Mouse (Mus musculus): ENCODE measurements around the gene Atoh8.

Gene Atoh8

DNA sequence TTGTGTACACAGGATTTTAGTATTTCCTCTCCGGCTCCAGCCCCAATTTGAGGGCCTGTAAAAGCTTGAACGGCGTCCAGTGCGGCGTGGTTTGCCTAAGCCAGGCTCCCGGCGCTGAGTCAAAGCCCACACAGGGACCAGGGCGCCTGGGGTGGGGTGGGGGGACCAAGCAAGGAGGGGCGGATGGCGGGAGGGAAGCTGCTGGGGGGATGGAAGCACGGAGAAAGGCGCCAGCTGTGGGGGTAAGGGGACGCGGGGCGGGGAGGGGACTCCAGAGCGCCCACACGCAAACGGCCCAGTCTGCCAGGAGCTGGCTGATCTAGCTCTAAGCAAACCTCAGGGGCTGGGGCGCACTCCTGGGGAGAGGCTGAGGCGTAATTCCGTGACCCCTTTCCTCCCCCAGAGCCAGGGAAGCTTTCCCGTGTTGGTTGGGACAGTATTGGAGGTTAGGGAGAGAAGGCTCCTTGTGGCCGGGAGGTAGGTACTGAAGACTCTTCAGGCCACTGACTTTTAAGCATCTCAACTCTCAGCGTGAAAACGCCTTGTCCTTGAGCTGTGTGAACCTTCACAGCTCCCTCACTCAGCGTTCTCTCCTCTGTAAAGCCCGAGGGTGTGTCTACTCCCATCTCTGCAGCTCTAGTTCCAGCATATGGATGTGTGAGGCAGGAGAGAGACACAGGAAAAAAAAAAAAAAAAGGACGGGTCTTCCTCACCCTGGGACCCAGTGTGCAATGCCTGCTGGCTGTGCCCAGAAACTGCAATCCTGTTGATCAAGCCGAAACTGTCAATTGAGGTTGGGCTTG lies 46.1 kb downstream of the Atoh8 start:
- no peak for DNase-seq

DNA sequence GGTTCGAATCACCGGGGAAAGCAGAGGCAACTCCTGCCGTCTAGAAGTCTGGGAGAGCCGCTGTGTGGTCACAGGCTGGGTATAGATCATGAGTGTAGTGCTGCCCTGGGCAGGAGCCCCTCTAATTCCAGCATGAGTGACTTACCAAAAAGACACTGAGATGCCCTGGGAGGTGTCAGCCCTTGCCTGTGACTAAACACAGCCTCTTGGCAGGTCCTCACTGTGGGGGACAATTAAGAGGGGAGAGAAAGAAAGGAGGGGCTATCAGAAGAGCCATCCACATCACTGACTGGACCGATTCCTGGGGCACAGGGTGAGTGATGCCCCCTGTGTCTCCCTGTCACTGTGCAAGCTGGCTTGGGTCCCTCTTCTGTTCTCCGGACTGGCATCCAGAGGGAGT lies 48.6 kb downstream of the Atoh8 start:
- no peak for DNase-seq

DNA sequence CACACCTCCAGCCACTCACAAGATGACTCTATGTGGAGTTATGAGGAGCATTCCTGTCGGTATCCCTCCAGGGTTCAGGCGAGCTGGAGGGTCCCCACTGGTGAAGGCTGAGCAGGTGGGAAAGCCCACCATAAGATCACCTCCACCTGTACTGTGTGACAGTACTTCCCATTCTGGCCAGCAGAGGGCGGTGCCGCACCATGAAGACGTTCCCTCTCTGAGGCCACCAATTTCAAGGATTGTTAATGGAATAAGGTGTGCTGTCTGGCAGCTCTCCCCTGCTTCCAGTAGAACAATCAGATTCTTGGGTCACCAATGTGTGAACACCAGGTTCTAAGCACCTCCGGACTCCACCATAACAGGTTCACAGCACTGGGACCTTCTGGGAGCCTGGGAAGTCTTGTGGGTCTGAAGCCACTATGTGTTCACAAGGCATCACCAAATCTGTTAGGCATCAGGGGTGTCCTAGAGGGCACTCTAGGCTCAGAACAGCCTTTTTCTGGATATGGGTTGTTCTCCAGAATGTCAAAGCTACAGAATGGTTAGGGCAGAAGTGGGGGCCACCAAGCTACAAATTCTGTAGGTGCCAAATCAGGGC lies 49.4 kb downstream of the Atoh8 start:
- DNase-seq, result peak; percentile 67 to 76

DNA sequence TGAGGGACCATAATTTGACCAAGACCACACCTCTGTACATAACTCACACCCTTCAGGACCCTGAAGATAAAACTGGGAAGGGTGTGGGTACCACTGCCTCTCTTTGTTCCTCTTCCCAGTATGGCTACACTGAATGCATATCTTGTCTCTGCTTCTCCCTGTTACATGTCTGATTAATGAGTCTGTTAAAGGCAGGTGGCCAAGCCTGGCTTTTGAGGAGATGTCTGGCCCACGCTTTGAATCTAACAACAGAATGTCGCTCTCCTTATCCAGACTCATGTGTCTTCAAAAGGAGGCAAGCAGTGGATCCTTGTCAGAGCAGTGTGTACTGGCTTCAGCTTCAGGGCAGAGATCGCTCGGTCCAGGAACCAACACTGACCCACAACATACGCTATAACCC lies 50.8 kb downstream of the Atoh8 start:
- no peak for DNase-seq

DNA sequence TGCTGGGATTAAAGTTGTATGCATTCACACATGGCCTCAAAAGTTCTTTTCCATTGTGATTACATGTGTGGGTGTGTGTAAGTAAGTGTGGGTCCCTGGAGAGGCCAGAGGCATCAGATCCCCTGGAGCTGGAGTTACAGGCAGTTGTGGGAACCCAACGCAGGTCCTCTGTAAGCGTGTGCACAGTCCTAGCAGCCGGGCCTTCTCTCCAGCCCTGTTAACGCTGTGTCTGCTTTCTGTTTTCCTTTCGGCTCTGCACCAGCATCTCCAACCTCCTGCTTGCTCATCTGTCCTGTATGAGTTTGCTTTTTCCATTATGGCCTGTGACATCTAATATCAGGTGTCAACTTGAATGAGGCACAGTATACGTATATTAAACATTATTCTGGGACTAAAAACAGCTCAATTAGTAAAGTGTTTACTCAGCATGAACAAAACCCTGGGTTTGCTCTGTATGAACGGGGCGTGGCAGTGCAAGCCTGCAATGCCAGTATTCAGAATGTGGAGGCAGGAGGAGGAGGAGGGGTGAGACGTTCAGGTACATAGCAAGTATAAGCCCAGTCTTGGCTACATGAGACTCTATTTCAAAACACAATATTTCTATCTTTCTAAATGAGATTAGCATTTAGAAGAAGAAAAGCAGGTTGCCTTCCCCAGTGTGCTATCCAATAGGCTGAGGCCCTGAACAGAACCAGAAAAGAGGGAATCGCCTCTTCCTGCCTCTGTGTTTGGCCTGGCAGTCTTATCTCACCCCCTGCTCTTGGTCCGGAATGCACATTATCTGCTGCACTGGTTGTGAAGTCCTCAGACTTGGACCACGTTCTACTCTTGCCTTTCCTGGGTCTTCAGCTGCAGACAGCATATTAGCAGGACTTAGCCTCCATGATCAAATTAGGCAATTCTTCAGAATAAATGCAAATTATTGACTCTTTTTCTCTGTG lies 55.5 kb downstream of the Atoh8 start:
- DNase-seq, result no peak

DNA sequence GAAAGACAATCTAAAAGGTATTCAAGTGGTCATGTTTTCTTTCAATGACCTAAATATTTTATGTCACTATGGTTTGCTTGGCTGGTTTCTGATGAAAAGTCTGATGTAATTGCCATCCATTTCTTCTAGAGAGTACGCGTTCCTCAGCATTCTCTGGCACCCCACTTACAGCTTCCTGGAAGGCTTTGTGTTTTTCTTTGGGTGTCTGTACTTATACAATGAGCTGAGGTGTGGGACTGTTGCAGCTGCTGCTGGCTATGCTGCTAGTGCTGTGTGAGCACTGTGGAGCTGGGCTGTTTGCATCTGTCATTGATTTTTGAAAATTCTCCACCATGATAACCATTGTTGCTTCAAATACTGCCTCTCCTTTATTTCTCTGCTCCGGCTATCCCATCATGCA lies 56.4 kb downstream of the Atoh8 start:
- no peak for DNase-seq

DNA sequence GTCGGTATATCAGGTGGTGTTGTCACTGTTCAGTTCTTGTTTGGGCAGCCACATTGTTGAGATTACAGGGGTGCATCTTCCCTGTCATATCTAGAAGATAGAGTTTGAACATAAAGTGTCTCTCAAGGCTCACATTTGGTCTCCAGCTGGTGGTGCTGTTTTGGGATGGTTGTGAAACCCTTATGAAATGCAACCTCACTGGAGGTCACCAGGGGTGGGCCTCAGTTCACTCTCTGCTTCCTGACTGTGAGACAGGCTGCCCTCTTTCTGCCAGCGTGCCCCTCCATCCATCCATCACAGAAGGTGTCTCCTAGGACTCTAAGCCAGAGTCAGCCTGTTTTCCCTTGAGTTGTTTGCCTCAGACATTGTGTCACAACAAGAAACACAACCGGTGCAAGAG lies 58.0 kb downstream of the Atoh8 start:
- no peak for DNase-seq

DNA sequence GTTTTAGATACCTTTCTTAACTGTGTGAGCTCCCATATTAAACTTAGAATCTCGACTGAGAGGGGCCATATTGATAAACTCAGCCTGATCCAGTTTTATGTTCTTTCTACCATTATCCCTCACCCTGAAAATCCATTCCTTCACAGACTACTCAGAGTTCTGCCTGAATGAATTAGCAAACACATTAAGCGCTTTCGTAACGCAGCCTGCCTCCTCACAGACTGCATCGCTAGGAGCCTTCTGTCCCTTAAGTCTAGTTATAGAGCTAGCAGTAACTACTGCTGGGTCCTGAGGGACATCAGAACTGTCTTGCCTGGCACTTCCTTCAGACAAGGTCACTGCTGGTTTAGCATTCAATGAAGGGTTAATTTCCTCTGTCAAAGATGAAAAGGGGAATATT lies 59.4 kb downstream of the Atoh8 start:
- no peak for DNase-seq

DNA sequence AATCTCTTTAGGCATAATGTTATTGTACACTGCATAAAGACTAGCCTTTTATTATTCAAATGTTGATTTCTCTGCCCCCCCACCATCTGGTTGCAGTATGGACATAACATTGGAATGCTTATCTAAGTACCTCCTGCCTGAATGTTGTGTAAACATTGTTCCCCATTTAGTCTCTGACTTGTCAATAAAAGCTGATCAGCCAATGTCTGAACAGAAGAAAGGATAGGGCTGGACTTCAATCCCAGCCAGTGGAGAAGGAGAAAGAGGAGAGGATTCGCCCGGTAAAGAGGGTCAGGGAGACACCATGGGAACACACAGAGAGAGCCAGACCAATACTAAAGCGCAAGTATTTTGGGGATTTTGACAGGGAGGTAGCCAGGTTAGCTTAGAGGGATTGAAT lies 60.0 kb downstream of the Atoh8 start:
- DNase-seq, result no peak

DNA sequence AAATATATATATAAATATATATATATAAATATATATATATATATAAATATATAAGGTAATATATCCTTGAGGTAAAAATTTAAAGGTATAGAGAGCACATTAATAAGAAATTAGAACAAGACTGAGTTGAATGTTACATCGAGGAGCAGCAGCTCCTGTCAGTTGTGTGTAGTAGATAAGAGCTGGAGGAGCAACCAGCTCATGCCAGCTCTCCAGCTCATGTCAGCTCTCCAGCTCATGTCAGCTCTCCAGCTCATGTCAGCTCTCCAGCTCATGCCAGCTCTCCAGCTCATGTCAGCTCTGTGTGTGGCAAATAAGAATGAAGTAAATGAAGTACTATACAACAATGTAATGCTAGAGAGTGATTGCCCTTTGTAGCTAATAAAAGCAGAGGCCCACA lies 62.0 kb downstream of the Atoh8 start:
- no peak for DNase-seq

DNA sequence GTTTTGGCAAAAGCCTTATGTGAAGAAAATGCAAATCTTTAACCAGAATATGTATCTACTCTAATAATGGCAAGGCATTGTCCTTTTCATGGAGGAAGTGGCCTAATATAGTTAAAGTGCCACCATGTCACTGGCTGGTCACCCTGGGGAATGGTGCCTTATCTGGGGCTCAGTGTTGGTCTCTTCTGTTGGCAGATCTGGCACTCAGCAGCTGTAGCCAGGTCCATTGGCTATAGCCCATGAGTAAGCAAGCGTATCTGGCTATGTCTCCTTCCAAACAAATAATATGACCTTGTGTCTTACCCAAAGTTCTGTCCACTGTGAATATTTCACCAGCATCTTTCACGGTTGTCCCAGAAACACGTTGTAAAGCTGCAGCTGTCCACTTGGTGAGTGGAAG lies 64.0 kb downstream of the Atoh8 start:
- DNase-seq, result no peak

DNA sequence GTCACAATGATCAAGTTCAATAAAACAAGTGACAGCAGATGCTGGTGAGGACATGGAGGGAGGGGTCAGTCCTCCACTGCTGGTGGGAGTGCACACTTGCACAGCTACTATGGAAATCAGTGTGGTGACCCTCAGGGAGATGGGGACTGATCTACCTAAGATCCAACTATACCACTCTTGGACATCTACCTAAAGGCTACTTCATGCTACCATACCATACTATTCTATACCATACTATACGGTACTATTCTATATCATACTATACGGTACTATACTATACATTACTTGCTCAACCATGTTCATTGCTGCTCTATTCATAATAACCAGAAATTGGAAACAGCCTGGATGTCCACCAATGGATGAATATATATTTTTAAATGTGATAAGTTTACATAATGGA lies 69.5 kb downstream of the Atoh8 start:
- DNase-seq, result no peak

DNA sequence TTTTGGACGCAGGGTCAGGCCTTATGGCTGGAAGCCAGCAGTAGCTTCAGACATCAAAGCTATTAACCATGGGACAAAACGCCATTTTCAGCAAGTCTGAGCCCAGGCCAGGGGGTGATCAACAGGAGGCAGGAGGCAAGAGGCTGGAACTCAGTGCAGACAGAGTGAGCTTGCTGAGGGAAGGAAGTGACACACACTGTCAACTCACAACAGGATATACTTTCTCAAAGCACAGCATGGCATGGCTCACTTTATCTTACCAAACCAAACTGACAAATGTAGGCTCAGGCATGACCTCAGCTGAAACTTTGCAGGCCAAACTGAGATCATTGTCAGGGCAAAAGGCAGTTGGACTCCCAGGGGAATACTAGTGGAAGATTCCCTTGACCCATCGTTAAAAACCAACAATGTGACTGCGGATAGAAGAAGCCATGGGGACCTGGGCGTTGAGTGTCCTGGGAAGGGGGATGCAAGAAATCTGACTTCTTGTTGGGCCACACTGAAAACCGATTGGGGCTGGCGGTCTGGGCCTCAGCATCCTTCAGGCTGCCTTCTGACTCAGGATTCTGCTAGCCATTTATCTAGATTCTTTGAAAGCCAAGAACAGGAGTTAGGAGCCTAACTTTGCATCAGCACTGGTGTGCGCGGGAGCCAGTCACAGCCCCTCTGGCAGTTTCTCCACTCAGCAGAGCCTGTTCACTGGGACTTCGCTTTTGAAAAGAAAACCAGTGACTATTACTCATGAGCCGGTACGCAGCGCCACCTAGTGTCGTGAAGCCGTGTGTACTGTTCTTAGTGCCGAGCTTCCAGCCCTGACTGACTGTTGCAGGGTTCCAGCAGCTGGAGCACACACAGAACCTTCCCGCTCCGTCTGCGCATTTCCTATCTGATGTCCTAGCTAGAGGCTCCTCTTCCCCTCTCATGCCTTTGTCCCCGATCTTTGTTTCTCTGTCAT lies 70.8 kb downstream of the Atoh8 start:
- peak; percentile 74 to 78 for DNase-seq

DNA sequence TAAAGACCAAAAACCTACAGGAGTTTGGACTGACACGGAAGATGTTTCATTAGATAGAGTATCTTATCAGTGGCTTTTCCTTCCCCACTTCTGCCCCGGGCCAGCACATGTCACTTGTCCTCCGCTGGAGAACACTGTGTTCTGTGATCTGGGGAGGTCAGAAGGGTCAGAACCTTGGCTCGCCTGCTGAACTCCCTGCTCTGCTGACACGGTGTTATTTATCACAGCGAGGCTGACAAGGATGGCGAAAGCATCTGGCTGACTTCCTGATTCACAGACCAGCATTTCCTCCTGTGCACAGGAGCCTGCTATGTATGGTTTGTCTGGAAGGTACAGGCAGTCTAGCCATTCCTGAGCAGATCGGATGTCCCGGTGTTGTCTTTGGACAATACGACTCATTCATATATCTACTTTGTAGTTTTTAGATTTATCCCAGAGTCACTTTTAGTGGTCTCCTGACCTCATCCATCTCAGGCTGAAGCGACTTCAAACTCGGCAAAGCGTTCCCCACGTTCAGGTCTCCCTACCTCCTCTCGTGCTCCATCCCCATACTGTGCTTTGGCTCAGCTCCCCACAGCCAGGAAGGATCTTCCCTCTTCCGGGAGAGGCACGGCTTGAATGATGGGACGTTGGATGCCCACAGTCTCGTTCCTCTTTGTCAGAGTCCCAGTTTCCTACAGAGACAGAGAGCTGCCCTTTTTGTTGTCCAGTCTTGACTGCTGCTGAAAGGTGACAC lies 73.1 kb downstream of the Atoh8 start:
- DNase-seq, result no peak

DNA sequence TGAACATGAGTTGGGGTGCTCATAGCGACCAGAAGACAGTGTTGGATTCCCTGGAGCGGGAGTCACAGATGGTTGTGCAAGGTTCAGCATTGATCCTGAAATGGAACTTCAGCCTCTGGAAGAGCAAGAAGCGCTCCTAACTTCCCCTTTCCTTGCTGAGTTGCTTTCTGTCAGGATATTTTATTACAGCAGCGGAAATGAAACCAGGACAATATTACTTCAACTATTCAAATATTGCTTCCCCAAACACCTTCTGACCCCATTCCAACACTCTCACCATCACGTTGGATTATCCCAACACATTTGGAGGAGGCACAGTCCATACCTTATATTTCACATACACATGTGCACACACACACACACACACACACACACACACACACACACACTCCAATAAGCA lies 73.6 kb downstream of the Atoh8 start:
- no peak for DNase-seq

DNA sequence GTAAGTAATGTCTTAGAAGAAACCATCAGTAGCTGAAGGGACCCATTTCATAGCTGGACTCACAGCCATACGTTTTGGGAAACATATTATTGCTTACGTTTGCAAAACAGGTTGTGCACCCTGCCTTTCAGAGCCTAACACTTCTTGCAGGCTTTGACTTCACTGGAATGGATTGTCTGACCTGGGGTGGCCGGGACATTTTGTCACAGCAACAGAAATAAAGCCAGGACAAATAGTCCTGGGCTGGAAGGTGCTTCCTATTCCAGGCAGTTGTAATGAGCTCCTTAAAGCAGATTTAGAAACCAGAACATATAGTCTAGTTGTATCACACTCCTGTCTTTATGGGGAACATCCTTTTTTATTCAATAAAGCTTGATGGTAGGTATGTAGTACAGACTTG lies 74.4 kb downstream of the Atoh8 start:
- no peak for DNase-seq

DNA sequence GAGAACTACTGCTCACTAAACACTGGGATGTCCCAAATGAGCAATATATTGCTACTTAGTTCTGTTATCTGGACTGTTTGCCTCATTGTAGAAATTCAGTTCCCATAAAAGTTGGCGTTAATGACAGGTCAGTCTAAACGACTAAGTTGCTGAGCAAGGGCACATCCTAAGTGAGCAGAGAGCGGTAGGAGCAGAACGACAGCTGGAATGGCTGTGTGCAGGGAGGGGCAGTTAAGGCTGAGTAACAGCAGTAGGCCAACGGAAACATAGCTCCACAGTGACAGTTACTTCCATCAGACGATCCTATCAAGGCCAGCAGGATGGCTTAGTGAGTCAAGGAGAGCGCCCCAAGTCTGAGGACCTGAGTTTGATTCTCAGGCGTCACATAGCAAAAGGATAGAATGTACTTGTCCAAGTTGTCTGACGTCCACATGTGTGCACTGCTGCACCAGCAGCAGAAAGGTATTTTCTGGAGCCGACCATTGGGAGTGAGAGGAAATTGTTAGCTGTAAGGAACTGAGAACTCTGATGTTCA lies 75.4 kb downstream of the Atoh8 start:
- no peak for DNase-seq

DNA sequence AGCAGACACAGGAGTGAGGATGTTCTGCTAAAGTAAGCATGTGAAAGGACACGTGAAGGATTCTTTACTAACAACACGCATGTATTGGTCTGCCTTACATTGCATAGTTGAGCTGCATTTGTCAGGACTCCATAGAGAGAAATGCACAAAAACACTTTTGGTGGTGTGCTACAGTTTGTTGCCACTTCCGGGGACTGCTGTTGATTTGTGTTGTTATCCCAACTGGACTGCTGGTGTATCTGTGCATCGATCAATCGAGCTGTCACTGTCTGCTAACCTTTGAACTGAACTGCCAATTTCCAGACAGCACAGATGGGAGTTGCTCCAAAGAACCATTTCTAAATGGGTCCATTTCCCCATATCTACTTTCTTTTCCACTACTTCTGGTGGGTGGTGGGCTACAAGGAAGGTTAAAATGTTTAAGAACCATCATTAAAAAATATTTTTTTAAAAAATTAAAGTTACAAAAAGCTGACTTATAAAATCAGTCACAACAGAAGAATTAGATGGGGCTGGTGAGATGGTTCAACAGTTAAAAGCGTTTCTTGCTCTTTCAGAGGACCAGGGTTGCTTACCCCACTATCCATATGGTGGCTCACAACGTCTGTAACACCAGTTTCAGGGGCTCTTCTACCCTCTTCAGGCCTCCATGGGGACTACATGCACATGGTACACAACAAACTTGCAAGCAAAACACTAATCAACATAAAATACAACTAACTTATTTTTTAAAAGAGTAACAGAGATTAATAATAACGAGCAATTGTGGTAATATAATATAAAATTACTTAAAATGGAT lies 76.2 kb downstream of the Atoh8 start:
- DNase-seq, result no peak

All from thymus, postnatal 36 days (tissue).